Mouse (Mus musculus) liver, adult 2 months (tissue): Measurements from ENCODE around the gene Ap5z1. TPM values are rescaled to one million over a fixed set of nuclear protein-coding genes. Genes with fewer than 3 reads are reported as not detected.

Experiments
- DNase-seq: peaks from one replicate; pipeline ENCODE4 v3.0.0-alpha.2; 2011; ENCODE audit warnings: low read depth, low spot score; ENCODE audit errors: extremely low read depth
- H3K27ac ChIP-seq: fragments of 200-500 bp; replicated peaks from 2 replicates; pipeline ENCODE4 v1.5.1; 2012; ENCODE audit warnings: low read depth, mild to moderate bottlenecking, control low read depth, inconsistent platforms, low read length; ENCODE audit not compliant: insufficient read depth
- H3K27me3 ChIP-seq: fragments of 200-500 bp; 2 replicates; pipeline ENCODE4 v1.6.1; 2012; ENCODE audit warnings: mild to moderate bottlenecking, moderate library complexity, low read length, inconsistent platforms; ENCODE audit not compliant: control insufficient read depth, insufficient read depth
- H3K36me3 ChIP-seq: fragments of 200-500 bp; 2 replicates; pipeline ENCODE4 v1.6.1; 2012; ENCODE audit warnings: low read length, inconsistent platforms; ENCODE audit not compliant: control insufficient read depth, insufficient read depth
- H3K4me1 ChIP-seq: fragments of 200-500 bp; 2 replicates; pipeline ENCODE4 v1.6.1; 2011; ENCODE audit warnings: low read length; ENCODE audit not compliant: control insufficient read depth, insufficient read depth
- H3K4me3 ChIP-seq: fragments of 200-500 bp; 2 replicates; pipeline ENCODE4 v1.5.1; 2011; ENCODE audit warnings: low read depth, mild to moderate bottlenecking, control low read depth, low read length, moderate library complexity; ENCODE audit not compliant: insufficient read depth
- H3K79me2 ChIP-seq: fragments of 200-500 bp; 2 replicates; pipeline ENCODE4 v1.6.1; 2012; ENCODE audit warnings: inconsistent platforms, mild to moderate bottlenecking, low read length, moderate library complexity; ENCODE audit not compliant: control insufficient read depth, insufficient read depth
- H3K9ac ChIP-seq: fragments of 200-500 bp; 2 replicates; pipeline ENCODE4 v1.6.1; 2012; ENCODE audit warnings: low read depth, mild to moderate bottlenecking, control low read depth, inconsistent platforms, low read length
- CTCF ChIP-seq: fragments of 200-500 bp; IDR thresholded peaks from 2 replicates; pipeline ENCODE4 v1.5.1; 2011; ENCODE audit warnings: low read depth, low read length, control low read depth
- POLR2A ChIP-seq: fragments of 200-500 bp; IDR thresholded peaks from 2 replicates; pipeline ENCODE4 v1.6.1; 2011; ENCODE audit warnings: low read length, control low read depth; ENCODE audit not compliant: insufficient read depth; ENCODE audit errors: extremely low read depth
- WGBS: fragments of 180-500 bp; shearing (Covaris S2); methylation state at CpG from one replicate; pipeline ENCODE4 v1.1.7; 2018; 5-methylcytosine and 5-hydroxymethylcytosine counted together
- polyA plus RNA-seq: library from polyadenylated mRNA; depleted of rRNA; stranded (reverse); fragments of >200 nt; gene quantifications from 2 replicates; pipeline ENCODE4 v1.2.3, GENCODE M21; 2012; rRNA removed
- total RNA-seq: library from RNA; depleted of rRNA; stranded (reverse); fragments of >200 nt; gene quantifications from 2 replicates; pipeline ENCODE4 v1.2.3, GENCODE M21; 2014; rRNA removed

The Ap5z1 gene
- total and polyA plus RNA-seq, 2 experiments: 3.6 to 23.3 TPM

DNA sequence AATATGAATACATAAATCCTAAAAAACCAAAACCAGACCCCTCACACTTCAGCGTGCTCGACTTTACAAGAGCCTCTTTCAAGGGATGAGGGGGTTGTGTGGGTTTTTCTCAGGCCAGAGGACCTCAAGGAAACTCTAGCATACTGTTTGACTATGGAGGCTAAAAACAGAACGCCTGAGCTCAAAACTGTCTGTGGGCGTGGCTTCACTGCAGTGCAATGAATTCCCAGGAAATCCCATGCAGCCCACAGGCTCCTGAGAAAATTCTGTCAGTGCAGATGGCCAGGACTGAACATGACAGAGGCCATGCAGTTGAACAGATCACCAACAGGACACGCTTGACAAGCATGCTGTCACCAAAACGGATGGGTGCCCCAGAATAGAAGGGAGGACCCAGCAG, 55.2 kb downstream of the Ap5z1 start:
- no peaks in the 10 kb centered on the region for H3K36me3 ChIP-seq
- H3K27ac ChIP-seq: no peak overlapping the region
- no peaks in the 10 kb centered on the region for H3K4me1 ChIP-seq
- H3K4me3 ChIP-seq: no peak overlapping the region
- no peak overlapping the region for H3K9ac ChIP-seq
- TF ChIP-seq CTCF (no peak), POLR2A (no peak)
- DNase-seq: no peak
- 73% methylated on average over 6 of the region's 6 CpGs for WGBS
- H3K79me2 ChIP-seq: no peaks in the 10 kb centered on the region
- H3K27me3 ChIP-seq: no peaks in the 10 kb centered on the region

DNA sequence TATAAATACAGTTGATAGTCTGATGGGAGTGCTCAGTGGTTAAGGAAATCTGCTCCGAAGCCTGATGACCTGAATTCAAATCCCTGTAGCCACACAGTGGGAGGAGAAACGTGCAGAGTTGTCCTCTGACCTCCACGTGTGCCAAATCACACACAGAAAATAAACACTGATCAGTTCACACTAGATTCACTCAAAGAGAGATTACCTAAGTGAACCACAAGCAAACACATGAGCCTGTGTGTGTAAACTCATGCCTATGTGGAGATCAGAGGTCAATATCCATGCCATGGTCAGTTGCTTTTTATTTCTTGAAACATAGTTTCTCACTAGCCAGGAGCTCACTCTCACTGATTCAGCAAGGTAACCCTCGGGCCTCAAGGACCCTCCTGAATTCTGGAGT, 56.6 kb downstream of the Ap5z1 start:
- 50% methylated on average over 4 of the region's 4 CpGs for WGBS

DNA sequence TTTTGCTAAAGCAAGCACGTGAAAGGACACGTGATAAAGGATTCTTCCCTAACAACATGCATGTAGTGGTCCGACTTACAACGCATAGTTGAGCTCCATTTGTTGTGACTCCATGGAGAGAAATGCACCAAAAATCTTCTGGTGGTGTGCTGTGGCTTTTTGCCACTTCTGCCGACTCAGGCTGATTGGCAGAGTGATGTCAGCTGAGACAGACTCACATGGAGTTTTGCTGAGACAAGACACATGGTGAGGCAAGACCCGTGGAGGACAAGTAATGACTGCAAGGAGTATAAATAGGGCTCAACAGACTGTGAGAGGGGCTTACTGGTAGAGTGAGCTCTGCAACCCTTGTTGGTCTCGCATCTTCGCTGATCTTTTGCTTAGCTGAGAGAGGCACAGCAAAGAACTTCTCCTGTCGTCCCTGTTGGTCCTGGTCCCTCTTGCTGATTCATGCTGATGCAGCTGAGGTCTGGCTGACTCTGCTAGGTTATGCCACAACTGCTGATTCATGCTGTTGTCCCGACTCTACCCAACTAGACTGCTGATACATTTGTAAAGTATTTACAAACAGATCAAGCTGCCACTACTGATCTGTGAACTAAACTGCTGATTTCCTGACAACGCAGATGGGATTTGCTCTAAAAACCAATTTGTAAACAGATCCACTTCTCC, 57.6 kb downstream of the Ap5z1 start:
- H3K27me3 ChIP-seq: 0 out of 2 replicates have a peak, but pooled peaks cover 2% of the 10 kb centered on the region
- DNase-seq: no peak

More for the DNA sequence above, 56.6 kb downstream of the Ap5z1 start:
- Histone ChIP-seq H3K4me3 (no peak overlapping the region), H3K36me3 (no peaks in the 10 kb centered on the region), H3K27me3 (0 out of 2 replicates have a peak, but pooled peaks cover 2% of the 10 kb centered on the region), H3K79me2 (no peaks in the 10 kb centered on the region), H3K4me1 (no peaks in the 10 kb centered on the region), H3K27ac (no peak overlapping the region), H3K9ac (no peak overlapping the region)
- DNase-seq: peak; percentile 54
- no peak for TF ChIP-seq CTCF
- no peak for TF ChIP-seq POLR2A

DNA sequence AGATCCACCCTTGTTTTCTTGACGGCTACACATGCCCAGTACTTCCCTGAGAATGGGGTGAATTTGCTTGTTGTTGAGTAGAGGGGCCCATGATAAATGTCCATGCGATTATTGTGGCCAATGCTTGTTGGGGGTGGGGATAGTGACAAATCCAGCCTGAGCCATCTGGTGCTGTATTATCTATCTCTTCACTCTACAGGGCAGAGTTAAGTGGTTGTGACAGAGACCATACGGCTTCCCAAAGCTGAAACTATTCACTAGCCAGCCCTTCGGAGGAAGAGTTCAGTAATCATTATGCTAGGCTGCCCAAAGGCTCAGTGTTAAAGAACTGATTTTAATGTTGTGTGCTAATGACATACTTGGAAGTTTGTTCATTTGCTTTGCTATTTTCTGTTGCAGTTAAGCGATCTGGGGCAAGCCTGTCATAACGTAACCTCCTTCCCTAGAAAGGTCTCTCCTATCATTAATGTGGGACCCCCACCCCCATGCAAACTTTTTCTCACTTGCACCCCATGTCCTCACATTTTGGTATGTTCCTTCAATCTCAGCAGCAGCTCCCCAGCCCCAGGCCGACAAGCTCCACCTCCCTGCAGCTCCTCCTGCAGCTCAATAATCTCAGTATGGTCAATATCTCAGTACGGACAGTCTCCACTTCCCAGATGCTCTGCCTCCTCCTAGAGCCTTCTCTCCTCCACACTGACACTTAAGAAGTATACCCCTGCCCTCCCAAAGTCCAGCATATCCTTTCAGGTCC, 61.1 kb downstream of the Ap5z1 start:
- Histone ChIP-seq H3K27ac (no peak overlapping the region), H3K27me3 (0 out of 2 replicates have a peak, but pooled peaks cover 3% of the 10 kb centered on the region), H3K4me3 (no peak overlapping the region), H3K4me1 (no peaks in the 10 kb centered on the region), H3K36me3 (no peaks in the 10 kb centered on the region), H3K9ac (no peak overlapping the region), H3K79me2 (no peaks in the 10 kb centered on the region)
- 74% methylated on average over 8 of the region's 8 CpGs for WGBS
- no peak for DNase-seq
- TF ChIP-seq POLR2A (no peak), CTCF (no peak)

More for the DNA sequence above, 57.6 kb downstream of the Ap5z1 start:
- no peak overlapping the region for H3K9ac ChIP-seq
- TF ChIP-seq CTCF (no peak), POLR2A (no peak)
- no peaks in the 10 kb centered on the region for H3K4me1 ChIP-seq
- H3K27ac ChIP-seq: no peak overlapping the region
- no peak overlapping the region for H3K4me3 ChIP-seq
- no peaks in the 10 kb centered on the region for H3K79me2 ChIP-seq
- 90% methylated on average over 11 of the region's 11 CpGs for WGBS
- H3K36me3 ChIP-seq: no peaks in the 10 kb centered on the region

Other genes with a start within 250 kb of the Ap5z1 start
- 3.0 and 5.0 TPM in 2 replicates for gene Foxk1, start 62.4 kb upstream of the Ap5z1 start, total RNA-seq
- 7.2 and 7.6 TPM in 2 replicates for gene Foxk1, start 62.4 kb upstream of the Ap5z1 start, polyA plus RNA-seq
- gene Papolb, start 66.1 kb downstream of the Ap5z1 start, total RNA-seq: not detected in 2 replicates
- not detected in 2 replicates for gene Papolb, start 66.1 kb downstream of the Ap5z1 start, polyA plus RNA-seq
- gene Radil, start 87.2 kb downstream of the Ap5z1 start, total RNA-seq: not detected in 2 replicates
- 0.02 TPM in 1 of 2 replicates, not detected in the other for gene Radil, start 87.2 kb downstream of the Ap5z1 start, polyA plus RNA-seq
- 9.8 and 37.1 TPM in 2 replicates for gene Mmd2, start 144.9 kb downstream of the Ap5z1 start, total RNA-seq
- gene Mmd2, start 144.9 kb downstream of the Ap5z1 start, polyA plus RNA-seq: 13.1 and 27.6 TPM in 2 replicates
- 43.9 and 46.5 TPM in 2 replicates for gene Wipi2, start 163.8 kb downstream of the Ap5z1 start, total RNA-seq
- gene Wipi2, start 163.8 kb downstream of the Ap5z1 start, polyA plus RNA-seq: 35.9 and 39.2 TPM in 2 replicates
- gene Slc29a4, start 228.6 kb downstream of the Ap5z1 start, total RNA-seq: not detected in 2 replicates
- 0.02 and 0.04 TPM in 2 replicates for gene Slc29a4, start 228.6 kb downstream of the Ap5z1 start, polyA plus RNA-seq